Mouse (Mus musculus) heart, embryonic 15.5 days (tissue): ENCODE data around the gene Vmn1r170. TPM values are rescaled to one million over a fixed set of nuclear protein-coding genes. Genes with fewer than 3 reads are reported as not detected.
"Not testable (repeated sequence)": the region's sequence is repeated elsewhere in the genome, so short reads cannot be mapped to it uniquely, and the experiment has no call there.

Source experiments
- ATAC-seq: fragments of 200-750 bp; cut with Nextera tagmentation; replicated peaks from 2 replicates; pipeline ENCODE4 v1.8.0; 2017; ENCODE audit warnings: low read depth, moderate TSS enrichment; ENCODE audit not compliant: insufficient number of reproducible peaks, insufficient read depth, low FRiP score
- H3K27ac ChIP-seq: fragments of 300-500 bp; sonication (generic); 2 replicates; pipeline ENCODE4 v1.5.1; 2015; ENCODE audit warnings: mild to moderate bottlenecking, inconsistent platforms
- H3K27me3 ChIP-seq: fragments of 300-500 bp; sonication (generic); 2 replicates; pipeline ENCODE4 v1.6.1; 2015; ENCODE audit warnings: inconsistent platforms
- H3K36me3 ChIP-seq: fragments of 300-500 bp; sonication (generic); 2 replicates; pipeline ENCODE4 v1.6.1; 2015; ENCODE audit warnings: mild to moderate bottlenecking, inconsistent platforms
- H3K4me1 ChIP-seq: fragments of 300-500 bp; sonication (generic); replicated peaks from 2 replicates; pipeline ENCODE4 v1.6.1; 2015; ENCODE audit warnings: inconsistent platforms
- H3K4me2 ChIP-seq: fragments of 300-500 bp; sonication (generic); 2 replicates; pipeline ENCODE4 v1.6.1; 2015; ENCODE audit warnings: inconsistent platforms, mild to moderate bottlenecking, moderate library complexity
- H3K4me3 ChIP-seq: fragments of 300-500 bp; sonication (generic); 2 replicates; pipeline ENCODE4 v1.5.1; 2015; ENCODE audit warnings: mild to moderate bottlenecking, inconsistent platforms
- H3K9ac ChIP-seq: fragments of 300-500 bp; sonication (generic); 2 replicates; pipeline ENCODE4 v1.6.1; 2015; ENCODE audit warnings: mild to moderate bottlenecking, inconsistent platforms
- H3K9me3 ChIP-seq: fragments of 300-500 bp; sonication (generic); replicated peaks from 2 replicates; pipeline ENCODE4 v1.6.1; 2016; ENCODE audit warnings: inconsistent platforms
- whole genome bisulfite sequencing: fragments of 180-500 bp; shearing (Covaris S2); methylation state at CpG from one replicate; pipeline ENCODE4 v1.1.7; 2015; ENCODE audit warnings: mixed read lengths; 5-methylcytosine and 5-hydroxymethylcytosine counted together
- polyA plus RNA-seq: library from polyadenylated mRNA; unstranded; fragments of >200 nt; fragmentation: Nextera tagmentation; extraction: Ambion mirVana; gene quantifications from 2 replicates; pipeline ENCODE4 v1.2.1, GENCODE M21; 2015

Vmn1r170 gene
- polyA plus RNA-seq: not detected in 2 replicates

GRCm38 (mm10) chr7:23605875-23606274 is at the start of gene Vmn1r170:
TSS of gene Vmn1r170 (plus strand) at chr7:23606175.
- not testable (repeated sequence) for H3K4me2 ChIP-seq, H3K36me3 ChIP-seq, H3K9me3 ChIP-seq, H3K27me3 ChIP-seq, H3K27ac ChIP-seq, H3K4me1 ChIP-seq, H3K9ac ChIP-seq, H3K4me3 ChIP-seq, ATAC-seq
- WGBS: 17% methylated on average over 1 of the region's 1 CpGs

DNA sequence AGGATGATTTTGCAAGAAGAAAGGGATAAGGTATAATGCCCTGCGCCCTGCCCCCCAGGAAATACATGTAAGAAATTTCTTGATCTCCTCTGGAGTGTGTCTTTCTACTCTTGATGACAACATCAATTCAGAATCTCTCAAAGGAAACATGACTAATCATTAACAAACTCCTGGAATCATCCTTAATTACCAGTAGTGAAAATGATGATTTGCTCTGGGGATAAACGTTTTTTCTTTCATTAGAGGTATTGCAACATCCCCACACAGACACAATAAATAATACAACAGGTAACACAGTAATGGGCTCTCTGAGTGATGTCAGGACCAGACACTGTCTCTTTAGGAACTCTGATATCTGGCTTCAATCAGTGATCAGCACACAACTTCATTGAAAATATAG is 30.7 kb upstream of the Vmn1r170 start, which contains the start of gene Vmn1r169:
TSS of gene Vmn1r169 (plus strand) at position 301 of the 400 bp plus-strand sequence.
- H3K36me3 ChIP-seq, H3K27ac ChIP-seq, H3K4me1 ChIP-seq, H3K9ac ChIP-seq, H3K4me3 ChIP-seq, H3K27me3 ChIP-seq, H3K9me3 ChIP-seq, H3K4me2 ChIP-seq, ATAC-seq: not testable (repeated sequence)
- WGBS: 48% methylated on average over 1 of the region's 2 CpGs

- Histone ChIP-seq H3K4me3 (no peak within 1 kb of the TSS), H3K36me3 (no peaks in the 10 kb centered on the region), H3K4me2 (no peak within 1 kb of the TSS), H3K27ac (no peak within 1 kb of the TSS), H3K9me3 (peaks cover 4% of the 10 kb centered on the region; the same call in 1 of the 2 replicates), H3K4me1 (no peaks in the 10 kb centered on the region), H3K27me3 (no peaks in the 10 kb centered on the region), H3K9ac (no peak within 1 kb of the TSS)
- ATAC-seq: no peak
These were observed 24.4 kb downstream of the Vmn1r170 start, which contains the start of gene Vmn1r171 for GRCm38 (mm10) chr7:23630422-23630821. TSS of gene Vmn1r171 (plus strand) at chr7:23630722.

Other genes starting within 250 kb of the Vmn1r170 start
- not detected in 2 replicates for gene Nlrp5, start 220.3 kb upstream of the Vmn1r170 start, polyA plus RNA-seq
- gene Vmn1r167, start 99.0 kb upstream of the Vmn1r170 start, polyA plus RNA-seq: not detected in 2 replicates
- not detected in 2 replicates for gene Vmn1r168, start 66.4 kb upstream of the Vmn1r170 start, polyA plus RNA-seq
- not detected in 2 replicates for gene Vmn1r169, start 30.6 kb upstream of the Vmn1r170 start, polyA plus RNA-seq
- not detected in 2 replicates for gene Vmn1r171, start 24.5 kb downstream of the Vmn1r170 start, polyA plus RNA-seq
- gene Vmn1r172, start 52.1 kb downstream of the Vmn1r170 start, polyA plus RNA-seq: not detected in 2 replicates
- gene Vmn1r173, start 94.5 kb downstream of the Vmn1r170 start, polyA plus RNA-seq: not detected in 2 replicates
- gene Vmn1r174, start 146.1 kb downstream of the Vmn1r170 start, polyA plus RNA-seq: not detected in 2 replicates
- not detected in 2 replicates for gene Vmn1r175, start 204.5 kb downstream of the Vmn1r170 start, polyA plus RNA-seq
- gene Vmn1r176, start 231.2 kb downstream of the Vmn1r170 start, polyA plus RNA-seq: not detected in 2 replicates